Mouse (Mus musculus): Measurements from ENCODE around the gene Mt3. TPM values are rescaled to one million over a fixed set of nuclear protein-coding genes. Genes with fewer than 3 reads are reported as not detected.

The Mt3 gene
- polyA plus RNA-seq, 1 experiment from 2014 or later: 0.95 TPM

DNA sequence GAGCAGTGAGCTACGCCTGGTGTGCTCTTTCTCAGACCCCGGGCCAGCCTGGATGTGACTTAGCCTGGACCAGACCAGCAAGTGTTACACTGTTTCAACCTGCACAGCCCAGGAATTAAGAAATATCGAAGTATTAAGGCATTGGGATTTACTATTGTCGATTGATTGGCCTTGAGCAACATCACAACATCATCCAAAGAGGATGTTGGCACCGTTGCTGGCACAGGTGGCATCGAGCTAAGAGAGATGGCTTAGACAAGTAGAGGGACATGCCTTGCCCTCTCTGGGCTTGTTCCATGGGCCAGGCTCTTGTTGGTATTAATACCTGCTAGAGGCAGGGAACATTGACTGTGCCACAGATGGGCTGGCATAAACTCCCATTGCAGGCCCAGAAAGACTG is 16.9 kb upstream of the Mt3 start:
- Histone ChIP-seq H3K9ac (ENCODE audit: low read depth, low read length) (no peak overlapping the region), H3K27me3 (replicated peaks; ENCODE audit: control insufficient read depth, insufficient read depth, low read length) (no peaks in the 10 kb centered on the region), H3K9me3 (ENCODE audit: control insufficient read depth, low read length) (no peaks in the 10 kb centered on the region), H3K36me3 (ENCODE audit: control insufficient read depth, insufficient read depth, low read length) (no peaks in the 10 kb centered on the region), H3K4me1 (replicated peaks; ENCODE audit: control insufficient read depth, insufficient read depth, low read length) (peaks cover 4% of the 10 kb centered on the region; the same call in 1 of the 2 replicates), H3K4me2 (no peak overlapping the region), H3K4me3 (ENCODE audit: low read depth, low read length) (no peak overlapping the region), H3K27ac (ENCODE audit: low read depth, low read length) (no peak overlapping the region)
- ATAC-seq (replicated peaks; ENCODE audit: low FRiP score): no peak
- no peak for DNase-seq (ENCODE audit: low spot score)
- WGBS: 86% methylated on average over 6 of the region's 6 CpGs

DNA sequence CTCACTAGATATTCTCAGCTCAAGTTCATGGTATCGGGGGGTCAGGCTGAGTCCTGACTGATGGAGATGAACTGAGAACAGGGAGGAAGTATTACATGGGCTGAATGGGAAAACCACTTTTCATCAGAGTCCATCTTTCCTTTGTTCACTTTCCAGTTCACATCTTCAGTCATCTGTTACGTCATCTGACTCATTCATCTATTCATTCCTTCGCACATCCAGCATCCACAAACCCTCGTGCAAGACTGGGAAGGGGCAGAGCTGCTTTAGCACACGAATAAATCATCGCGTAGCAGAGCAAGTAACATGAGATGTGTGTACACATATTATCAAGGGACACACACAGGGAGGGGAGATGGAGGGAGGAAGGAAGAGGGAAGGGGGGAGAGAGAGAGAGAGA is 16.2 kb upstream of the Mt3 start:
- ATAC-seq (replicated peaks; ENCODE audit: low FRiP score): no peak
- 74% methylated on average over 7 of the region's 7 CpGs for WGBS

DNA sequence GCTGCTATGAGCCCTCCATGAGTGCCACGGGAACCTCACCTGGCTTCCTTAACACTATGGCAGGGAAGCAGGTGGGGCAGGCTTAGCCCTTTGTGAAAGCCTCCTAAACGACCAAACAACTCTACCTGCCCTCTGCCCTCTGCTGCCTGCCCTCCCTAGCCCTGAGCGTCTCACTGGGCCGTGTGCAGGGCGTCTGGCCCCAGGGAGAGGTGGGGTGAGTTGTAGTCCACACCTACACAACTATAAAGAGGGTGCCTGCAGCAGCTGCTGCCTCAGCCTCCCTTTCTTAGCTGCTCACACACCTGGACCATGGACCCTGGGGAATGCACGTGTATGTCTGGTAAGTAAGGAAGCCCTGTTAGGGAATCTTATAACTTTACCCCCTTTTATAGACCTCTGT is 15.5 kb upstream of the Mt3 start, which contains the start of gene Mt4:
TSS of gene Mt4 (plus strand) at position 265 of the 400 bp plus-strand sequence.
- 53% methylated on average over 6 of the region's 6 CpGs for WGBS
- H3K36me3 ChIP-seq (ENCODE audit: control insufficient read depth, insufficient read depth, low read length): no peaks in the 10 kb centered on the region
- H3K4me3 ChIP-seq (ENCODE audit: low read depth, low read length): no peak within 1 kb of the TSS
- peaks cover 4% of the 10 kb centered on the region; the same call in 1 of the 2 replicates for H3K4me1 ChIP-seq (replicated peaks; ENCODE audit: control insufficient read depth, insufficient read depth, low read length)
- no peak within 1 kb of the TSS for H3K9ac ChIP-seq (ENCODE audit: low read depth, low read length)
- no peak for DNase-seq (ENCODE audit: low spot score)
- H3K9me3 ChIP-seq (ENCODE audit: control insufficient read depth, low read length): no peaks in the 10 kb centered on the region
- ATAC-seq (replicated peaks; ENCODE audit: low FRiP score): no peak
- H3K4me2 ChIP-seq: no peak within 1 kb of the TSS
- no peaks in the 10 kb centered on the region; the same call in 1 of the 2 replicates for H3K27me3 ChIP-seq (replicated peaks; ENCODE audit: control insufficient read depth, insufficient read depth, low read length)
- no peak within 1 kb of the TSS for H3K27ac ChIP-seq (ENCODE audit: low read depth, low read length)

More for the DNA sequence above, 16.2 kb upstream of the Mt3 start:
- Histone ChIP-seq H3K27me3 (replicated peaks; ENCODE audit: control insufficient read depth, insufficient read depth, low read length) (no peaks in the 10 kb centered on the region), H3K27ac (ENCODE audit: low read depth, low read length) (no peak overlapping the region), H3K9ac (ENCODE audit: low read depth, low read length) (no peak overlapping the region), H3K4me2 (no peak overlapping the region), H3K36me3 (ENCODE audit: control insufficient read depth, insufficient read depth, low read length) (no peaks in the 10 kb centered on the region), H3K9me3 (ENCODE audit: control insufficient read depth, low read length) (no peaks in the 10 kb centered on the region), H3K4me1 (replicated peaks; ENCODE audit: control insufficient read depth, insufficient read depth, low read length) (peaks cover 4% of the 10 kb centered on the region; the same call in 1 of the 2 replicates), H3K4me3 (ENCODE audit: low read depth, low read length) (no peak overlapping the region)
- no peak for DNase-seq (ENCODE audit: low spot score)

DNA sequence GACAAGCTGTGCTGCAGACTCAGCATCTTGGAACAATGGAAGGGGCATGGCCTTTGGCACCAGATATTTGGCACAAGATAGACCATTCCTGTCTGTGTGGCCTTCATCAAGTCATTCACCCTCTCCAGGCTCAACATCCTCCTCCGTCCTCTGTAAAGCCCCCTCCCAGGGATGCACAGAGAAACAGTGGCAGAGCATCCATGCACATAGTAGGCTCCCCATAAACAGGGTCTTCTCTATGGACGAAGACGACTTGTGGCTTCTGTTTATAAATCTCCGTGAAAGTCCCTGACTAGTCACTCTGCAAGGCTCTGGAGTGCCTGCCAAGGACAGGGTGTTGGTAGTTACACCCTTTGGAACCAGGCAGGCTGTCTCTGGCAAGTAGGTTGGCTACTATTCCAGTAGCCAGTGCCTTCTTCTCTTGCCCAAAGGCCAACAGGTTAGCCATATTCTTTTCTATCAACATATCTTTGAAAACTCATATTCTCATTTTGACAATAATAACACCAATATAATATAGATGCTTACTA is 12.1 kb upstream of the Mt3 start:
- WGBS: 75% methylated on average over 4 of the region's 4 CpGs

DNA sequence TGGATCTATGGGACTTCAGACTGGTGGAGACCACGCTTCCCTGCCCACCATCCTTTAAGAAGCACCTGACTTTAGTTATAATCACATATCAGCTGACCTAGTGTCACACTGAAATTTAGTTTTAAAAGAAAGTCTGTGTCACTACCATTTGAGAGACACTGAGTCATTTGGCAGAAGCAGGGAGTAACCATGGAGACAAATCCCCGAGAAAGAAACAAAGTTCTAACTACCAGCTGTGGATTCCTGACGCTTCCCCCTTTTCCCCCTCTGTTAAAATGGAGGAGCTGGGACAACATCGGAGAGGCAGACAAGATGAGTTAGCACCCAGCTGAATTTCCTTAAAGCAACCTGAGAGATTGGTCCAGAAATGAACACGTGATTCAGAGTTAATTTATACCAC is 4.2 kb upstream of the Mt3 start:
- H3K9me3 ChIP-seq (ENCODE audit: control insufficient read depth, low read length): no peaks in the 10 kb centered on the region
- H3K27ac ChIP-seq (ENCODE audit: low read depth, low read length): no peak overlapping the region
- H3K4me3 ChIP-seq (ENCODE audit: low read depth, low read length): no peak overlapping the region
- peaks cover 16% of the 10 kb centered on the region for H3K27me3 ChIP-seq (replicated peaks; ENCODE audit: control insufficient read depth, insufficient read depth, low read length)
- DNase-seq (ENCODE audit: low spot score) (no peak), ATAC-seq (replicated peaks; ENCODE audit: low FRiP score) (no peak)
- 51% methylated on average over 5 of the region's 5 CpGs for WGBS
- peaks cover 6% of the 10 kb centered on the region; the same call in 1 of the 2 replicates for H3K4me1 ChIP-seq (replicated peaks; ENCODE audit: control insufficient read depth, insufficient read depth, low read length)
- no peak overlapping the region for H3K9ac ChIP-seq (ENCODE audit: low read depth, low read length)
- no peak overlapping the region for H3K4me2 ChIP-seq
- no peaks in the 10 kb centered on the region for H3K36me3 ChIP-seq (ENCODE audit: control insufficient read depth, insufficient read depth, low read length)

More for the DNA sequence above, 12.1 kb upstream of the Mt3 start:
- Histone ChIP-seq H3K4me1 (replicated peaks; ENCODE audit: control insufficient read depth, insufficient read depth, low read length) (no peaks in the 10 kb centered on the region), H3K9me3 (ENCODE audit: control insufficient read depth, low read length) (no peaks in the 10 kb centered on the region), H3K4me3 (ENCODE audit: low read depth, low read length) (no peak overlapping the region), H3K4me2 (no peak overlapping the region), H3K36me3 (ENCODE audit: control insufficient read depth, insufficient read depth, low read length) (no peaks in the 10 kb centered on the region), H3K9ac (ENCODE audit: low read depth, low read length) (no peak overlapping the region), H3K27ac (ENCODE audit: low read depth, low read length) (no peak overlapping the region), H3K27me3 (replicated peaks; ENCODE audit: control insufficient read depth, insufficient read depth, low read length) (no peaks in the 10 kb centered on the region; the same call in 1 of the 2 replicates)
- ATAC-seq (replicated peaks; ENCODE audit: low FRiP score): no peak
- DNase-seq (ENCODE audit: low spot score): no peak

DNA sequence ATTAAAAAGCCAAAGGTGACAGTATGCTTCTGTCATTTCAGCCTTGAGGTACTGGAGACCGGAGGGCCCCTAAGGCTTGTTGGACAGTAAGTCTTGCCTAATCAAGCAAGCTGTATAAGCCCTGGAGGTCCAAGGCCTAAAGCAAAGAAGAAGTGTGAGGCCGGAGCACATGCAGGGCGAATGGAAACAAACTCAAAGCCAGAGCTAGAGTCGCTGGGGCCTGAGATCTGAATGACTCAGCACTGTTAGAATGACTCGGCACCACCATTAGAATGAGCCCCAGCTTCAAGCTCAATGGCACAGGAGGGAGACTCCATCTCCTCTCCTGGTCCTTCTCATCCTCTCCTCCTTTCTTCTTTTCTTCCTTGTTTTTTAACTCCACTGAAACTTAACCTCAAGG is 1.5 kb upstream of the Mt3 start:
- H3K9me3 ChIP-seq (ENCODE audit: control insufficient read depth, low read length): no peaks in the 10 kb centered on the region
- WGBS: 55% methylated on average over 5 of the region's 5 CpGs
- H3K4me1 ChIP-seq (replicated peaks; ENCODE audit: control insufficient read depth, insufficient read depth, low read length): peaks cover 6% of the 10 kb centered on the region; the same call in 1 of the 2 replicates
- no peak overlapping the region for H3K4me2 ChIP-seq
- no peaks in the 10 kb centered on the region for H3K36me3 ChIP-seq (ENCODE audit: control insufficient read depth, insufficient read depth, low read length)
- H3K27me3 ChIP-seq (replicated peaks; ENCODE audit: control insufficient read depth, insufficient read depth, low read length): peaks cover 23% of the 10 kb centered on the region
- ATAC-seq (replicated peaks; ENCODE audit: low FRiP score) (peak; percentile 72), DNase-seq (ENCODE audit: low spot score) (no peak)
- H3K27ac ChIP-seq (ENCODE audit: low read depth, low read length): no peak overlapping the region
- no peak overlapping the region for H3K4me3 ChIP-seq (ENCODE audit: low read depth, low read length)
- H3K9ac ChIP-seq (ENCODE audit: low read depth, low read length): no peak overlapping the region

DNA sequence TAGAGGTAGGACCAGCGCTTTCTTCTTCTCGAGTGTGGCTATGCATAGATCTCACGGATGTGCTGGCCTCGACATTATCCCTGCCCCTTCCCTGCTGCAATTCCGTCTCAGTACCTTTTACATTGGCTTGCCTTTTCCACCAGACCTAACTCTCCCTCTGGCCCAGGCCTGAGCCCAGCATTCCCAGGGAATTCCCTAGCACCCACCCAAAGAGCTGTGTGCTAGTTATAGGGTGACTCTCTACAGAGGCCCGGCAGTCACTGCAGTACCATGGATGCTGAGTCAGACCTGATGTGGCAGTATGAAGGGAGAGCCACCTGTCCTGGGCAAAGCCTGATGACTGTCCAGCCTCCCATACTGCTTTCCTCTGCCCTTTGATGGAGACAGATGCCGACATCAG is 1.0 kb downstream of the Mt3 start:
- H3K27me3 ChIP-seq (replicated peaks; ENCODE audit: control insufficient read depth, insufficient read depth, low read length): peaks cover 23% of the 10 kb centered on the region
- WGBS: 32% methylated on average over 7 of the region's 7 CpGs
- DNase-seq (ENCODE audit: low spot score) (no peak), ATAC-seq (replicated peaks; ENCODE audit: low FRiP score) (no peak)
- H3K27ac ChIP-seq (ENCODE audit: low read depth, low read length): no peak overlapping the region
- peaks cover 6% of the 10 kb centered on the region; the same call in 1 of the 2 replicates for H3K4me1 ChIP-seq (replicated peaks; ENCODE audit: control insufficient read depth, insufficient read depth, low read length)
- H3K9me3 ChIP-seq (ENCODE audit: control insufficient read depth, low read length): no peaks in the 10 kb centered on the region
- no peak overlapping the region for H3K9ac ChIP-seq (ENCODE audit: low read depth, low read length)
- no peak overlapping the region for H3K4me2 ChIP-seq
- no peaks in the 10 kb centered on the region for H3K36me3 ChIP-seq (ENCODE audit: control insufficient read depth, insufficient read depth, low read length)
- no peak overlapping the region for H3K4me3 ChIP-seq (ENCODE audit: low read depth, low read length)

DNA sequence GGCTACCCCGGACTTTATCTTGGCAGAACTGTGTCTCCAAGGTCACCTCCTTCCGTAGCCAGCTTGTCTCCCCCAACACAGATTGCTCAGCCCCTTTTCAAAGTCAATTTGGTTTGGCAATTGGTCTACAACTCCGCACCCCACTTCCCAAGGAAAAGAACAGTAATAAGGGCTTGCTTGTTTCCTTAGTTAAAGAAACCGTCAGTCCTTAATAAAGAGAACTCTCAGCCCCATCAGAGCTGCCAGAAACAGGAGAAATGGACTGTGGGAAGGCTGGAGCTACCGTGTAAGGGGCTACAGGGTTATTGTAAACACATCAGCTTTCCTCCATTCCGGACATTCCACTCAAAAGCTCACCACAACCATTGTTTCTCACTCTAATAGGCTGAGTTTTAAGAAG is 2.1 kb downstream of the Mt3 start:
- no peak overlapping the region for H3K4me3 ChIP-seq (ENCODE audit: low read depth, low read length)
- H3K4me2 ChIP-seq: no peak overlapping the region
- H3K27ac ChIP-seq (ENCODE audit: low read depth, low read length): no peak overlapping the region
- 50% methylated on average over 6 of the region's 6 CpGs for WGBS
- no peak overlapping the region for H3K9ac ChIP-seq (ENCODE audit: low read depth, low read length)
- no peaks in the 10 kb centered on the region for H3K9me3 ChIP-seq (ENCODE audit: control insufficient read depth, low read length)
- no peaks in the 10 kb centered on the region for H3K36me3 ChIP-seq (ENCODE audit: control insufficient read depth, insufficient read depth, low read length)
- H3K4me1 ChIP-seq (replicated peaks; ENCODE audit: control insufficient read depth, insufficient read depth, low read length): peaks cover 6% of the 10 kb centered on the region; the same call in 1 of the 2 replicates
- peaks cover 23% of the 10 kb centered on the region for H3K27me3 ChIP-seq (replicated peaks; ENCODE audit: control insufficient read depth, insufficient read depth, low read length)
- ATAC-seq (replicated peaks; ENCODE audit: low FRiP score): no peak
- no peak for DNase-seq (ENCODE audit: low spot score)

DNA sequence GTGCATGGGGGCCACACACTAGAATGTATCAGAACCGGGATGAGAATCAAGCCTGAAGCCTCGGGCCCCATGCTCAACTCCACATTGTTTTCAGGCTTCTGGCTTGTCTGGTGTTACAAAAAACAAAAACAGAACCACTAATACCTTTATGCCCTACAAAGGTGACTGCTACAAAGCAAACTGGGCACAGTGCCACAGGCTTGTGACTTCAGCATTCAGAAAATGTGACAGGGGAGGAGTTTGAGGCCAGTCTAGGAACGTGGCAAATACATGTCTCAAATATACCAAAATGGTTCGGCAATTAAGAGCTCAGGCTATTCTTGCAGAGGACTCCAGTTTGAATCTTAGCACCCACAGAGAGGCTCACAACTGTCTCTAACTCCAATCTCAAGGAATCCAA is 3.7 kb downstream of the Mt3 start:
- Histone ChIP-seq H3K27ac (ENCODE audit: low read depth, low read length) (no peak overlapping the region), H3K4me3 (ENCODE audit: low read depth, low read length) (no peak overlapping the region), H3K4me1 (replicated peaks; ENCODE audit: control insufficient read depth, insufficient read depth, low read length) (peaks cover 6% of the 10 kb centered on the region; the same call in 1 of the 2 replicates), H3K27me3 (replicated peaks; ENCODE audit: control insufficient read depth, insufficient read depth, low read length) (peaks cover 23% of the 10 kb centered on the region), H3K4me2 (no peak overlapping the region), H3K9ac (ENCODE audit: low read depth, low read length) (no peak overlapping the region), H3K36me3 (ENCODE audit: control insufficient read depth, insufficient read depth, low read length) (no peaks in the 10 kb centered on the region), H3K9me3 (ENCODE audit: control insufficient read depth, low read length) (no peaks in the 10 kb centered on the region)
- DNase-seq (ENCODE audit: low spot score) (no peak), ATAC-seq (replicated peaks; ENCODE audit: low FRiP score) (no peak)
- WGBS: 71% methylated on average over 4 of the region's 4 CpGs

All from liver, embryonic 11.5 days (tissue).